Mouse (Mus musculus) cerebellum, adult 2 months (tissue): ENCODE measurements around the gene Npas3. TPM values are rescaled to one million over a fixed set of nuclear protein-coding genes. Genes with fewer than 3 reads are reported as not detected.

Experiments used
- DNase-seq, 2 experiments: peaks; one replicate each; pipeline ENCODE4 v3.0.0; 2021
- H3K27ac ChIP-seq: fragments of 200-500 bp; 2 replicates; pipeline ENCODE4 v1.5.1; 2012; ENCODE audit warnings: low read length, control low read depth, inconsistent platforms; ENCODE audit not compliant: insufficient read depth
- H3K27me3 ChIP-seq: fragments of 200-500 bp; 2 replicates; pipeline ENCODE4 v1.6.1; 2012; ENCODE audit warnings: inconsistent platforms, mild to moderate bottlenecking, low read length, moderate library complexity; ENCODE audit not compliant: control insufficient read depth, insufficient read depth
- H3K4me1 ChIP-seq: fragments of 200-500 bp; 2 replicates; pipeline ENCODE4 v1.6.1; 2011; ENCODE audit warnings: low read length; ENCODE audit not compliant: control insufficient read depth, insufficient read depth
- H3K4me3 ChIP-seq: fragments of 200-500 bp; replicated peaks from 2 replicates; pipeline ENCODE3; 2011; ENCODE audit warnings: mild to moderate bottlenecking, low read depth, low read length, control low read depth; ENCODE audit not compliant: insufficient read depth
- CTCF ChIP-seq: fragments of 200-500 bp; IDR thresholded peaks from 2 replicates; pipeline ENCODE4 v1.5.1; 2011; ENCODE audit warnings: low read depth, mild to moderate bottlenecking, control low read depth, low read length, moderate library complexity, borderline replicate concordance; ENCODE audit not compliant: insufficient read depth
- POLR2A ChIP-seq: fragments of 200-500 bp; IDR thresholded peaks from 2 replicates; pipeline ENCODE4 v1.6.1; 2011; ENCODE audit warnings: low read length, control low read depth, borderline replicate concordance; ENCODE audit not compliant: insufficient read depth
- WGBS: fragments of 180-500 bp; shearing (Covaris S2); methylation state at CpG from one replicate; pipeline ENCODE4 v1.1.7; 2018; 5-methylcytosine and 5-hydroxymethylcytosine counted together
- polyA plus RNA-seq: library from polyadenylated mRNA; depleted of rRNA; stranded (reverse); fragments of >200 nt; gene quantifications from 2 replicates; pipeline ENCODE4 v1.2.3, GENCODE M21; 2012

The Npas3 gene
- polyA plus RNA-seq, 1 experiment: 13.3 TPM

- Histone ChIP-seq H3K4me3 (no peak overlapping the region), H3K4me1 (no peaks in the 10 kb centered on the region), H3K27me3 (no peaks in the 10 kb centered on the region), H3K27ac (no peak overlapping the region)
- peak; percentile 86 for TF ChIP-seq CTCF
- no peak for TF ChIP-seq POLR2A
- DNase-seq: peak; percentile 46 to 62
- 17% methylated on average over 6 of the region's 6 CpGs for WGBS
These were observed 850.3 kb downstream of the Npas3 start for GRCm38 (mm10) chr12:54098785-54099184.

- DNase-seq: no peak
- WGBS: 97% methylated on average over 3 of the region's 3 CpGs
- Histone ChIP-seq H3K27ac (no peak overlapping the region), H3K4me3 (no peak overlapping the region), H3K27me3 (no peaks in the 10 kb centered on the region), H3K4me1 (no peaks in the 10 kb centered on the region)
- no peak for TF ChIP-seq CTCF
- TF ChIP-seq POLR2A: no peak
These were observed 851.0 kb downstream of the Npas3 start for GRCm38 (mm10) chr12:54099458-54099857.

- TF ChIP-seq POLR2A: no peak
- TF ChIP-seq CTCF: no peak
- Histone ChIP-seq H3K27me3 (no peaks in the 10 kb centered on the region), H3K4me1 (no peaks in the 10 kb centered on the region), H3K27ac (no peak overlapping the region), H3K4me3 (no peak overlapping the region)
- 85% methylated on average over 5 of the region's 5 CpGs for WGBS
- no peak for DNase-seq
These were observed 852.9 kb downstream of the Npas3 start for GRCm38 (mm10) chr12:54101307-54101870.

GRCm38 (mm10) chr12:54102500-54102899, 854.0 kb downstream of the Npas3 start:
- no peak for DNase-seq
- WGBS: 76% methylated on average over 6 of the region's 6 CpGs
- Histone ChIP-seq H3K4me3 (no peak overlapping the region), H3K27ac (no peak overlapping the region), H3K27me3 (no peaks in the 10 kb centered on the region), H3K4me1 (no peaks in the 10 kb centered on the region)
- TF ChIP-seq POLR2A: no peak
- TF ChIP-seq CTCF: no peak

GRCm38 (mm10) chr12:54105531-54105930, 857.1 kb downstream of the Npas3 start:
- WGBS: 53% methylated on average over 5 of the region's 5 CpGs
- DNase-seq: no peak
- Histone ChIP-seq H3K27ac (no peak overlapping the region), H3K4me3 (no peak overlapping the region), H3K27me3 (no peaks in the 10 kb centered on the region; the same call in 1 of the 2 replicates), H3K4me1 (no peaks in the 10 kb centered on the region)
- TF ChIP-seq POLR2A (no peak), CTCF (no peak)

DNA sequence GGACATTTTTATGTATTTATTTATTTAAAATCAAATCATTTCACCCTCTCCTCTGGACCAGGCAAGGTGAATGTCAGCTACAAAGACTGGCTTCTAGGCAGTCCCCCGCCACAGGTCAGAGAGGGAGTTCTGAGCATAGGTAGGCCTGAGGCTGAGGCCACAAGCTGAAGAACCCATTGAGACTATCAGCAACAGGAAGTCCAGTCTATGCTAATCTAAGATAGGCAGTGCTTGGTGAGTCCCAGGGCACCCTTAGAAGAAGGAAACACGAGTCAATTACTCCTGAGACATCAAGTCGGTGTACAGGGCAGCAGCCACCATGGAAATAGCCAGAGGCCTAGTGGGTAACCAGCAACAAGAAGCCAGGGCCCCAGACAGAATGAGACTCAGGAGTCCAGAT, 857.5 kb downstream of the Npas3 start:
- Histone ChIP-seq H3K27me3 (no peaks in the 10 kb centered on the region; the same call in 1 of the 2 replicates), H3K4me3 (no peak overlapping the region), H3K4me1 (no peaks in the 10 kb centered on the region), H3K27ac (no peak overlapping the region)
- TF ChIP-seq POLR2A (no peak), CTCF (no peak)
- no peak for DNase-seq
- 95% methylated on average over 3 of the region's 3 CpGs for WGBS

DNA sequence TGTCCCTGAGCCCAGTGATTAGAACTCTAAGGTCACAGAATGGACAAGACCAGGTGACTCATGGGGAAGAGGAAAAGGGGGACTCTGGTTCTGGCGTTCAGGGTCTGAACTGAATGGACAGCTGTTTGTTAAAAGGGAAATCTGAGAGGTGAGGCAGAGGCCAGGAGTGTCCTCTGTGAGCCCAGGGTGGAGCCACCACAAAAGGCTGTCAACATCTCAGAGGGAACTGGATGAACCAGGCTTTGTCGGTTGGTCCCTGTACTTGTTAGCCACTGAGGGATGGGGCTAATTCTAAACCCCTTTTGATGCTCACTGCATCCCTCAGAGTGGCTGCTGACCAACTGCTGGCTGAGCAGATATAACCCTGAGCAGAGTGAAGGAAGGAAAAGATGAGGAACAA, 861.9 kb downstream of the Npas3 start:
- TF ChIP-seq CTCF (no peak), POLR2A (no peak)
- H3K4me3 ChIP-seq: no peak overlapping the region

DNA sequence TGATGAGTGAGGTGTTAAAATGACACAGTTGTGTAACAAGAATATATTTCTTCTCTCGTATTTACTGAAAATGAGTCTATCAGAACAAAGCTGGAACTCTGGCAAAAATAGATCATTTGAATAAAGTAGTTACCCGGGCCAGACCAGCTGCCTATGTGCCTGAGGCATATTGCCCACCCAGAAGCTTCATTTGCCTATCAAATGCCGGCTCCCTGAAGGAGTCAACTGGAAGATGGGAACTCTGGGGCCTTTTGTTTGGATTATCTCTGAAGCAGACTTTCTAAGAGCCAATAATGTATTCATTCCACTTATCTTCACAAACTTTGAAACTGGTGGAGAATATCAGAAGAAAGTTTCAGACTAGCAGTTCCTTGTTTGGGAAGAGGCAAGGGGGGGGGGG, 862.5 kb downstream of the Npas3 start:
- TF ChIP-seq POLR2A (no peak), CTCF (no peak)
- H3K27me3 ChIP-seq: no peaks in the 10 kb centered on the region; the same call in 1 of the 2 replicates
- no peak overlapping the region for H3K27ac ChIP-seq
- WGBS: 40% methylated on average over 3 of the region's 3 CpGs
- no peaks in the 10 kb centered on the region for H3K4me1 ChIP-seq
- no peak overlapping the region for H3K4me3 ChIP-seq
- no peak for DNase-seq

More for the DNA sequence above, 861.9 kb downstream of the Npas3 start:
- Histone ChIP-seq H3K27me3 (no peaks in the 10 kb centered on the region; the same call in 1 of the 2 replicates), H3K27ac (no peak overlapping the region), H3K4me1 (no peaks in the 10 kb centered on the region)
- 32% methylated on average over 2 of the region's 2 CpGs for WGBS
- no peak for DNase-seq

- H3K27ac ChIP-seq: no peak overlapping the region
- 80% methylated on average over 1 of the region's 1 CpGs for WGBS
- no peaks in the 10 kb centered on the region for H3K27me3 ChIP-seq
- TF ChIP-seq CTCF: no peak
- TF ChIP-seq POLR2A: no peak
- H3K4me1 ChIP-seq: no peaks in the 10 kb centered on the region; the same call in 1 of the 2 replicates
- no peak for DNase-seq
- H3K4me3 ChIP-seq: no peak overlapping the region
These were observed 871.9 kb downstream of the Npas3 start for GRCm38 (mm10) chr12:54120386-54120785.
